Mouse (Mus musculus) embryonic facial prominence, embryonic 12.5 days (tissue): ENCODE results near the gene Klc1. TPM values are rescaled to one million over a fixed set of nuclear protein-coding genes. Genes with fewer than 3 reads are reported as not detected.
A peak's percentile ranks its signal among the peaks of the same experiment; 100 is the strongest.

Experiments used
- ATAC-seq: fragments of 200-750 bp; cut with Nextera tagmentation; 2 replicates; pipeline ENCODE4 v1.8.0; 2017; ENCODE audit not compliant: insufficient number of reproducible peaks, insufficient read depth, low FRiP score, low TSS enrichment
- H3K27ac ChIP-seq: fragments of 300-500 bp; sonication (generic); 2 replicates; pipeline ENCODE4 v1.5.1; 2016; ENCODE audit warnings: mild to moderate bottlenecking
- H3K27me3 ChIP-seq: fragments of 300-500 bp; sonication (generic); 2 replicates; pipeline ENCODE4 v1.6.1; 2016; ENCODE audit warnings: mild to moderate bottlenecking, moderate library complexity
- H3K36me3 ChIP-seq: fragments of 300-500 bp; sonication (generic); 2 replicates; pipeline ENCODE4 v1.6.1; 2016; ENCODE audit warnings: mild to moderate bottlenecking
- H3K4me1 ChIP-seq: fragments of 300-500 bp; sonication (generic); 2 replicates; pipeline ENCODE4 v1.6.1; 2016
- H3K4me2 ChIP-seq: fragments of 300-500 bp; sonication (generic); replicated peaks from 2 replicates; pipeline ENCODE4 v1.6.1; 2016; ENCODE audit warnings: mild to moderate bottlenecking, moderate library complexity
- H3K4me3 ChIP-seq: fragments of 300-500 bp; sonication (generic); 2 replicates; pipeline ENCODE4 v1.5.1; 2016; ENCODE audit warnings: mild to moderate bottlenecking
- H3K9ac ChIP-seq: fragments of 300-500 bp; sonication (generic); 2 replicates; pipeline ENCODE4 v1.6.1; 2016; ENCODE audit warnings: mild to moderate bottlenecking, moderate library complexity
- H3K9me3 ChIP-seq: fragments of 300-500 bp; sonication (generic); 2 replicates; pipeline ENCODE4 v1.6.1; 2016; ENCODE audit warnings: mild to moderate bottlenecking, moderate library complexity
- WGBS: fragments of 180-500 bp; shearing (Covaris S2); methylation state at CpG from one replicate; pipeline ENCODE4 v1.1.7; 2016; 5-methylcytosine and 5-hydroxymethylcytosine counted together
- polyA plus RNA-seq: library from polyadenylated mRNA; unstranded; fragments of >200 nt; fragmentation: Nextera tagmentation; extraction: Ambion mirVana; gene quantifications from 2 replicates; pipeline ENCODE4 v1.2.1, GENCODE M21; 2016

The Klc1 gene
- polyA plus RNA-seq, 1 experiment from 2014 or later: 149 TPM

- Histone ChIP-seq H3K36me3 (no peaks in the 10 kb centered on the region), H3K4me2 (no peak overlapping the region), H3K4me3 (no peak overlapping the region), H3K4me1 (0 out of 2 replicates have a peak, but pooled peaks cover 4% of the 10 kb centered on the region), H3K9ac (0 out of 2 replicates have a peak overlapping the region, but pooled peaks have one; percentile 1), H3K27me3 (no peaks in the 10 kb centered on the region), H3K27ac (no peak overlapping the region), H3K9me3 (no peaks in the 10 kb centered on the region)
- no peak for ATAC-seq
- 85% methylated on average over 11 of the region's 11 CpGs for WGBS
Observed at GRCm38 (mm10) chr12:111743981-111744423, 14.6 kb upstream of the Klc1 start.

DNA sequence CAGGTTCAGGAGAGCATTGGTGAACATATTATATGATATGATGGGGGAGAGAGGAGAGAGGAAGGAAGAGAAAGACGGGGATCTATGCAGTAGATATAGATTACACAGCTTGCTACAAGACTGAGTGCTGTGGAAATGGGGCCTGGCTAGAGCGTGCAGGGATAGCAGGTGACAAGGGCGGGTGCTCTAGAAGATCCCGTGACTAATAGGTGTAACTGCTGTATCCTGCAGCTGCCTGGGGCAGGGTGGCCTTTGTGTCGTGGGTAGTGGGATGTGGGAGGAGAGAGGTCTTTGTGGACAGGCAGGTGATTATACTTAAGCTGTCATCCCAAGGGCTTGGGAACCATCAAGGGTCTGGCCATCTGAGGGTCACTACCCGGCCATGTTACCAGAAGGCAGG is 13.4 kb upstream of the Klc1 start:
- Histone ChIP-seq H3K4me3 (no peak overlapping the region), H3K36me3 (no peaks in the 10 kb centered on the region), H3K9ac (no peak overlapping the region), H3K27ac (no peak overlapping the region), H3K4me1 (0 out of 2 replicates have a peak, but pooled peaks cover 4% of the 10 kb centered on the region), H3K4me2 (no peak overlapping the region), H3K9me3 (no peaks in the 10 kb centered on the region), H3K27me3 (no peaks in the 10 kb centered on the region)
- ATAC-seq: no peak
- WGBS: 73% methylated on average over 6 of the region's 6 CpGs

GRCm38 (mm10) chr12:111746091-111746490 is 12.6 kb upstream of the Klc1 start:
- WGBS: 62% methylated on average over 5 of the region's 5 CpGs
- 0 out of 2 replicates have a peak, but pooled peaks have one; percentile 53 for ATAC-seq
- Histone ChIP-seq H3K36me3 (no peaks in the 10 kb centered on the region), H3K4me2 (no peak overlapping the region), H3K9me3 (no peaks in the 10 kb centered on the region), H3K27ac (no peak overlapping the region), H3K4me1 (0 out of 2 replicates have a peak, but pooled peaks cover 4% of the 10 kb centered on the region), H3K27me3 (no peaks in the 10 kb centered on the region), H3K9ac (no peak overlapping the region), H3K4me3 (no peak overlapping the region)

DNA sequence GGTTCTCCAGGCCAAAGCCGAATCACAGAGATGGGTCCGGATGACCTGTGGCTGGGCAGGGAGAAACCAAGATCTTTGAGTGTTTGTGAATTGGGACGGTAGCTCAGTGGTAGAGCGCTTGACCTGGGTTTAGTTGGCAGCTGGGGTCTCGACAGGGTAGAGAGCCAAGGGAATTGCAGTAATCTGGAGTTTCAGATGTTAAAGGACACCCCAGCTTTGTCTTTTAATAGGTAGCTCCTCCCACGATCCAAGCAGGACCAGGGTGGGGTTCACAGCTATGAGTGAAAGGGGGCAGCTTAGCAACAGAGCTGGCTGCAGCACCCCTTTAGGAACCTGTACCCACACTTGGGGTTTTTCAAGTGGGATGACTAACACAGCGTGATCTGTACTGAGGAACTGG is 11.2 kb upstream of the Klc1 start:
- no peaks in the 10 kb centered on the region for H3K9me3 ChIP-seq
- H3K9ac ChIP-seq: no peak overlapping the region
- no peak overlapping the region for H3K4me3 ChIP-seq
- no peak for ATAC-seq
- no peaks in the 10 kb centered on the region for H3K36me3 ChIP-seq
- H3K4me2 ChIP-seq: no peak overlapping the region
- H3K27ac ChIP-seq: no peak overlapping the region
- 77% methylated on average over 7 of the region's 7 CpGs for WGBS
- H3K4me1 ChIP-seq: 0 out of 2 replicates have a peak, but pooled peaks cover 4% of the 10 kb centered on the region
- H3K27me3 ChIP-seq: no peaks in the 10 kb centered on the region

DNA sequence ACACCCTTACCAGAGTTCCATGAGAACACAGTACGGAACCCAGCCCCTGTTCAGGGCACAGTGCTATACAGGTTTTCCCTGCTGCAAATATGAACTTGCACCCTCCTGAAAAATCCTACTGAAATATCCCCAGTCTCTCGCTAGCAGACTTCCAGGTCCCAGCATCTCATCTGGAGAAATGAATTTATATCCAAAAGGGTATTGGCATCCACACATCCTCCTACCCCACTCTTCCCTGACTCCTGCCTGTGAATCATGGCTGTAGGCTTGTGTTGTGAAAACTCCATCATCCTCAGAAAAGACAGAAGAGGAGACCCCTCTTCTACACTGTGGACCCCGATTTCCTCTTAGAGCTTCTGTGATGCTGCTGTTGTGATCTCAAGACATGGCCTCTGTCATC is 7.9 kb upstream of the Klc1 start:
- no peak for ATAC-seq
- H3K9me3 ChIP-seq: no peaks in the 10 kb centered on the region
- no peaks in the 10 kb centered on the region for H3K27me3 ChIP-seq
- H3K27ac ChIP-seq: no peak overlapping the region
- H3K9ac ChIP-seq: no peak overlapping the region
- H3K4me3 ChIP-seq: no peak overlapping the region
- H3K4me2 ChIP-seq: no peak overlapping the region
- H3K36me3 ChIP-seq: no peaks in the 10 kb centered on the region
- H3K4me1 ChIP-seq: 0 out of 2 replicates have a peak, but pooled peaks cover 4% of the 10 kb centered on the region
- WGBS: 94% methylated on average over 3 of the region's 3 CpGs

- Histone ChIP-seq H3K4me2 (no peak overlapping the region), H3K9me3 (no peaks in the 10 kb centered on the region), H3K27me3 (no peaks in the 10 kb centered on the region), H3K27ac (no peak overlapping the region), H3K4me3 (no peak overlapping the region), H3K4me1 (no peaks in the 10 kb centered on the region), H3K36me3 (no peaks in the 10 kb centered on the region), H3K9ac (no peak overlapping the region)
- ATAC-seq: no peak
- 88% methylated on average over 6 of the region's 6 CpGs for WGBS
Observed at GRCm38 (mm10) chr12:111752491-111752890, 6.2 kb upstream of the Klc1 start.

GRCm38 (mm10) chr12:111753347-111753746 is 5.3 kb upstream of the Klc1 start:
- H3K9me3 ChIP-seq: no peaks in the 10 kb centered on the region
- H3K4me2 ChIP-seq: no peak overlapping the region
- H3K27me3 ChIP-seq: no peaks in the 10 kb centered on the region
- no peak overlapping the region for H3K9ac ChIP-seq
- WGBS: 68% methylated on average over 9 of the region's 9 CpGs
- no peak overlapping the region for H3K4me3 ChIP-seq
- H3K4me1 ChIP-seq: peaks cover 8% of the 10 kb centered on the region
- ATAC-seq: no peak
- no peaks in the 10 kb centered on the region for H3K36me3 ChIP-seq
- no peak overlapping the region for H3K27ac ChIP-seq

- no peak overlapping the region for H3K27ac ChIP-seq
- no peak overlapping the region for H3K4me3 ChIP-seq
- peaks cover 11% of the 10 kb centered on the region for H3K4me1 ChIP-seq
- H3K9ac ChIP-seq: no peak overlapping the region
- no peaks in the 10 kb centered on the region for H3K36me3 ChIP-seq
- no peak overlapping the region for H3K4me2 ChIP-seq
- ATAC-seq: no peak
- H3K27me3 ChIP-seq: no peaks in the 10 kb centered on the region
- no peaks in the 10 kb centered on the region for H3K9me3 ChIP-seq
Observed at GRCm38 (mm10) chr12:111754710-111755109, 3.9 kb upstream of the Klc1 start.

DNA sequence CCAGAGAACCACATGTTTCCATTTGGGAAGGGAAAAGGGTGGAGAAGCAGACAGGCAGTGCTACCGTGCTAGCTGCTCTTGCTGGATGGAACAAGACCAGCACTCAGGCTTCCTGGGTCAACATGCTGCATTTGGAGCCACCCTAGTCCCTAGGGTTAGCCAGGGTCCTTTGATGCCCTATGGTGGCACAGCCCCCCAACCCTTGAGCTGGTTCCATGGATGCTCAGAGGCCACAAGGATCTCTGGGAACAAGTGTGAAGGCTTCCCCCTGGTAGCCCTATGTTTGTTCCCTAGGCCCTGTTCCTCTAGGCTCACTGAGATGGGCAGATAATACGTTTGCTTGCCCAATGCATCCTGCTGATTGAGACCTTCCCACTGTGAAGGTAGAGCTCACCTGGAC is 3.4 kb upstream of the Klc1 start:
- no peak overlapping the region for H3K9ac ChIP-seq
- WGBS: 51% methylated on average over 2 of the region's 2 CpGs
- no peak for ATAC-seq
- peaks cover 17% of the 10 kb centered on the region for H3K4me1 ChIP-seq
- H3K27ac ChIP-seq: no peak overlapping the region
- H3K4me3 ChIP-seq: no peak overlapping the region
- no peaks in the 10 kb centered on the region for H3K9me3 ChIP-seq
- H3K4me2 ChIP-seq: no peak overlapping the region
- H3K27me3 ChIP-seq: no peaks in the 10 kb centered on the region
- no peaks in the 10 kb centered on the region for H3K36me3 ChIP-seq

DNA sequence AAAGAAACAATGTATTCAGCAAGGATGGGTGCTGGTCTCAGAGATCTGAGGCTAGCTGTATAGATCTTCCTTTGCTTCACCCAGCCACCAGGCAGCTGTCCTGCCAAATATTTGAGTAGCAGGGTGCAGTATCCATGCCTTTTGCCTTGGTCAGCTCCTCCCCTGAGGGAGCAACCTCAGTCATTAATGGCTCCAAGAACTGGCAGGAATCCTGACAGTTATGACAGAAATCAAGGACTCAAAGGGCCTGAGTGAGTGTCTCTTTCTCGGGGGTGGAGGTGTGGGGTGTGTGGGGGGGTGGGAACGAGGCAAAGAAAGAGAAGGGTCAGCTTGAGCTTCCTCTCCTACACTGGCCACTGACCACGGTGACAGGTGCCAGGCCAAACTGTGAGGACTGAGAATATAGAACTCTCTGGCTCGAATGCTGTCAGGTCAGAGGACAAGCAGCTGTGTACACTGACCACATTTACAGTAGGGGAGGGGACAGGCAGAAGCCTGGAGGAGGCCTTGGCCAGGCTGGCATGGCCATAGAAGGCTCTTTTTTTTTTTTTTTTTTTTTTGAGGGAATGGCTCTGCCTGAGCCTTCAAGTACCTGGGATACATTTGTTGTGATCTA is 2.5 kb upstream of the Klc1 start:
- H3K36me3 ChIP-seq: no peaks in the 10 kb centered on the region
- ATAC-seq: no peak
- H3K4me3 ChIP-seq: no peak overlapping the region
- H3K4me2 ChIP-seq: no peak overlapping the region
- H3K27me3 ChIP-seq: no peaks in the 10 kb centered on the region
- no peak overlapping the region for H3K27ac ChIP-seq
- 59% methylated on average over 4 of the region's 4 CpGs for WGBS
- H3K9me3 ChIP-seq: no peaks in the 10 kb centered on the region
- peaks cover 23% of the 10 kb centered on the region for H3K4me1 ChIP-seq
- no peak overlapping the region for H3K9ac ChIP-seq

DNA sequence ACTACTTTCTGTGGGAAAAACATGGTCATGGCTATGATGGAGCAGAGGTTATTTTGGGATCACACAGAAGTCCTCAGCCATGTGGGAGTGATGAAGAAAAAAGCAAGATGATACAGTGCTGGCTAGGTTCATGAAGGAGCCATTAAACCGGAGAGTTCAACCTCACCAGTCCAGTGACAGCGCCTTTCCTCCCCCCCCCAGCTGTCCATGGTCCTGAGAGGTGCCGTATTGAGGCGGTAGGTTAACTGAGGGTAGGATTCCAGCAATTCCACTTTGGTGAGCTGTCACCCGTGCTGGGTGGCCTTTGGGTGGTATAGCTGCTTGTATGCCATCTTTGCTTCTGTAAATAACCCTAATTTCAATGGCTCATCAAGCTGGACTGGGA is 2.0 kb upstream of the Klc1 start:
- Histone ChIP-seq H3K9me3 (no peaks in the 10 kb centered on the region), H3K27ac (no peak overlapping the region), H3K36me3 (no peaks in the 10 kb centered on the region), H3K4me2 (no peak overlapping the region), H3K4me3 (no peak overlapping the region), H3K9ac (no peak overlapping the region), H3K27me3 (no peaks in the 10 kb centered on the region), H3K4me1 (peaks cover 23% of the 10 kb centered on the region)
- ATAC-seq: no peak
- WGBS: 41% methylated on average over 5 of the region's 5 CpGs

DNA sequence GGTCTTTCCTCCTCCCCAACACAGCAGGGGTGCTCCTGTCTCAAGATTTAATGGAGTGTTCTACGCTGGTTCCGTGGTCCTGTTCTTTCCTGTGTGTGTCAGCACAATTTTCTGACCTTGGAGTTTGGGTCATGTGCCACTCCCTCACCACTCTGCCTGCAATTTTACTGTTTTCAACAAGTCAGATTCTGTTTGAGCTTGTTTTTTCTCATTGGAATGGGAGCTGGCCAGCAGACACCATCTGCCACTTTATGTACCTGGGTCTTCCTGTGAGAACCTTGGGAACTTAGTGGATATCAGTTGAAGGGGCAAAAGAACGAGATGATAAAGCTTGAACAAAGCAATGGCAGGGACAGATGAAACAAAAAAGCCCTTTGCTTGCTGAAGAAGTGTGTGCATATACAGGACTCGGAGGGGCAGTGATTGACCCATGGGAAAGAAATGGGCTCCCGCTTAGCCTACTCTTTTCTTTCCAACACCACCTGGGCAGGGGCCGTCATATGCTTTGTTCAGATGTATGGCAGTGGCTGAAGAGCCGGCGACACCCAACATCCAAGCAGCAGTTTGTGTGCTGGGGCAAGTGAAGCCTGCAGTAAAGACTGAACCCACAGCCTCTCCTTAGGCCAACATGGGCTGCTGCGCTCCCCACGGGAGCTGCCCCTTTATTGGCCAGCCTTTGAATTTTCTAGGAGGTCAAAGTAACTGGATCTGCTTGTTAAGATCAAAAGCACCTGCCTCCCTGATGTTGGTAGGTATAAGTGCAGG is 906 bp upstream of the Klc1 start:
- 0 out of 2 replicates have a peak, but pooled peaks cover 4% of the 10 kb centered on the region for H3K36me3 ChIP-seq
- WGBS: 50% methylated on average over 10 of the region's 10 CpGs
- peak overlapping the region; percentile 91 for H3K4me3 ChIP-seq

More for the DNA sequence above, 906 bp upstream of the Klc1 start:
- H3K9me3 ChIP-seq: no peaks in the 10 kb centered on the region
- peak overlapping the region; percentile 90; the same call in 1 of the 2 replicates for H3K27ac ChIP-seq
- H3K27me3 ChIP-seq: no peaks in the 10 kb centered on the region
- ATAC-seq: no peak
- peaks cover 23% of the 10 kb centered on the region for H3K4me1 ChIP-seq
- H3K9ac ChIP-seq: peak overlapping the region; percentile 95
- H3K4me2 ChIP-seq: peak overlapping the region; percentile 98
